Mouse (Mus musculus) cerebellum, adult (tissue): ENCODE measurements at regions not wholly inside any gene's neighbourhood (a gene's known extent, or its start where the extent isn't known, plus 50 kb on each side); places are given as distances from the start of the nearest gene placed in this dataset.
"Not testable (repeated sequence)": the region's sequence is repeated elsewhere in the genome, so short reads cannot be mapped to it uniquely, and the experiment has no call there.

ENCODE experiments used
- ATAC-seq: cut with Nextera tagmentation; 2 replicates; pipeline ENCODE4 v1.9.2; 2017; ENCODE audit warnings: mild to moderate bottlenecking, moderate library complexity, mixed read lengths; ENCODE audit not compliant: insufficient number of reproducible peaks, low FRiP score, low TSS enrichment

- ATAC-seq: no peak
Measured at GRCm38 (mm10) chr10:15321480-15321879, 603.5 kb upstream of the Gje1 start.

- ATAC-seq: no peak
Measured at GRCm38 (mm10) chr10:15317017-15317607, 599.1 kb upstream of the Gje1 start.

- no peak for ATAC-seq
Measured at GRCm38 (mm10) chr10:15310650-15311049, 592.6 kb upstream of the Gje1 start.

GRCm38 (mm10) chr10:15305811-15306473 is 587.9 kb upstream of the Gje1 start:
- ATAC-seq: no peak

GRCm38 (mm10) chr10:15300199-15301085 is 582.4 kb upstream of the Gje1 start:
- peak; percentile 90 for ATAC-seq

- ATAC-seq: no peak
Measured at GRCm38 (mm10) chr10:15299331-15300198, 581.6 kb upstream of the Gje1 start.

GRCm38 (mm10) chr10:15297257-15297656 is 579.2 kb upstream of the Gje1 start:
- no peak for ATAC-seq

- ATAC-seq: no peak
Measured at GRCm38 (mm10) chr10:15294125-15294524, 576.1 kb upstream of the Gje1 start.

GRCm38 (mm10) chr10:15263337-15263736 is 545.3 kb upstream of the Gje1 start:
- ATAC-seq: not testable (repeated sequence)

GRCm38 (mm10) chr10:15262282-15262681 is 544.3 kb upstream of the Gje1 start:
- ATAC-seq: not testable (repeated sequence)

GRCm38 (mm10) chr10:15249402-15250086 is 531.5 kb upstream of the Gje1 start:
- ATAC-seq: no peak

- no peak for ATAC-seq
Measured at GRCm38 (mm10) chr10:15248899-15249298, 530.9 kb upstream of the Gje1 start.

- ATAC-seq: no peak
Measured at GRCm38 (mm10) chr10:15244376-15245262, 526.6 kb upstream of the Gje1 start.

GRCm38 (mm10) chr10:15243460-15243859 is 525.4 kb upstream of the Gje1 start:
- ATAC-seq: no peak

- no peak for ATAC-seq
Measured at GRCm38 (mm10) chr10:15218883-15219282, 500.9 kb upstream of the Gje1 start.

- ATAC-seq: no peak
Measured at GRCm38 (mm10) chr10:15179585-15179984, 461.6 kb upstream of the Gje1 start.

- ATAC-seq: no peak
Measured at GRCm38 (mm10) chr10:15174421-15174820, 456.4 kb upstream of the Gje1 start.

- ATAC-seq: no peak
Measured at GRCm38 (mm10) chr10:15172558-15172957, 454.5 kb upstream of the Gje1 start.

GRCm38 (mm10) chr10:15140703-15141102 is 422.7 kb upstream of the Gje1 start:
- no peak for ATAC-seq
